Mouse (Mus musculus) kidney, postnatal 14 days (tissue): Measurements from ENCODE around the gene Urah.

Source experiments
- DNase-seq: peaks from one replicate; pipeline ENCODE4 v3.0.0; 2022; ENCODE audit warnings: mixed read lengths

Gene Urah

DNA sequence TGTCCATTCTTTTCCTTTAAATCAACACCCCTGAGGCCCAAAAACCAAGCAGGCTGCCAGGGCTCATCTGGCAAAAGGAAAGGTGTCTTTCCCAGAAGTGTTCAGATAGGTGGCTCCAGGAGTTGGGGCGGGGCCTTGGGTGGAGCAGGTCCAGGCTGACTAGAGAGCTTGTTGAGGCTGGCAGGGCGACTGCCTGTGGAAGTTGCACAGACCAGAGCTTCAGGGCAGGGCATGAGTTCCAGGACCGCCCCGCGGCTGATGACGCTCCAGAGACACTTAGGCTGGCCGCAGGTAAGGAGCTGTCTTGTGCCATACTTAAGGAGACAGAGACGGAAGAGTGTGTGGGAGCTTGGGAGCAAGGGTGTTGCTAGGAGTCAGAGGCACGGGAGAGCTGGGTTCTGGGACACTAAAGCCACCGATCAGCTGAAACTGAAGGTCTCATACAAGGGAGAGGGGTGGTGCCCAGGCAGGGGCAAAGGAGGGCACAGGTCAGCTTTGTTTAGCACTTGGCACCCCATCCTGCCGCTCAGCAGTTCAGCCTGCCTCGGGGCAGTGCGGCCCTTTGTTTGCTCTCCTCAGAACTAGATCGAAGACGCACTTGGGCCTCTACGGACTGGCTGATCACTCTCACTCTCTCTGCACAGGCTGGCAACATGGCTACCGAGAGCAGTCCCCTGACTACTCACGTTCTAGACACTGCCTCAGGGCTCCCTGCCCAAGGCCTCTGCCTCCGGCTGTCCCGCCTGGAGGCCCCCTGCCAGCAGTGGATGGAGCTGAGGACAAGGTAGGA is at the start of gene Urah:
Urah (plus strand) TSS at position 51 of the 790 bp plus-strand sequence.
- DNase-seq: no peak

DNA sequence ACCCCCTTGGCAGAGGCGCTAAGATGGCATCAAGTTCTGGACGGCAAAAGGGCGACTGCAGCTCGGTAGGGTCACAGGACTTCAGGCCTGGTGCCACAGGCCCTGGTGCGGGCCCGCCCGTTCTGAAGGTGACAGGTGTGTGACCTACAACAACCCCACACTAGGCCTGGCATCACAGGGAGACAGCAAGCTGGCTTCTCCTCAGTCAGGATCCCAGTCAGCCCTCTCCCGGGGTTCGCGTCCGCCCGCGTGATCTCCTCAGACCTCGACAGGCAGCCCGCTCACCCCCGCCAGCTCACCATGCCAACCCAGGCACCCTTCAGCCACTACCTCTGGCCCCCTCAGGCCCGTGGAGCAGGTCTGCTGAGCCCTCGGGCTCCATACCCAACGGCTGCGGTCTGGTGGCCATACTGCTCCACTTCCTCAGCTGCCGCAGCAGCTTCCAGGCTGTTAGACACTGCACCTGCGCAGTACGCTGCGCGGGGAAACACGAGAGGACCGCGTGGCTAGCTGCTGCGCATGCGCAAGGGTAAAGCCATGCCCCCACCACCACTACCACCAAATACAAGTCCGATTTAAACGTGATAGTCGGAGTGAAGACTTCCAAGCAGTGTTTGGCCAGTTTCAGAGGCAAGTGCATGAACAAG is 47.3 kb upstream of the Urah start, which contains the start of gene Syce1:
Syce1 (minus strand) TSS at position 447 of the 647 bp plus-strand sequence.
- DNase-seq: no peak

DNA sequence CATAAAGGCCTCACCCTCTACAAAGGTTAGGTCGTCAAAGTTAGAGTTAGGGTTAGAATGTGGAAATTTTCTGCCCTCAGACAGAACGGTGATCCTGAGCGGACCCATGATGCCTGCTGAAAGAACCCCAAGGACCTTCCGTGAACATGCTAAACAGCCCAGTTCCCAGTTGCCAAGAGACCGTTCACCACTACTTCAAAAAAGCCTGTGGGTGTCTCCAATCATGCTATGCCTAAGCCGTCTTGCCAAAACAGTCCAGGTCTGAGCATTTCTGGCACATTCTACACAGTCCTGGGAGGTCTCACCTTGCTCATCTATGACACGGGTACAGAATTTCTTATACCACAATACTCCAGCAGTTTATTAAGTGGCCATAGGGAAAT is 46.8 kb upstream of the Urah start:
- no peak for DNase-seq

DNA sequence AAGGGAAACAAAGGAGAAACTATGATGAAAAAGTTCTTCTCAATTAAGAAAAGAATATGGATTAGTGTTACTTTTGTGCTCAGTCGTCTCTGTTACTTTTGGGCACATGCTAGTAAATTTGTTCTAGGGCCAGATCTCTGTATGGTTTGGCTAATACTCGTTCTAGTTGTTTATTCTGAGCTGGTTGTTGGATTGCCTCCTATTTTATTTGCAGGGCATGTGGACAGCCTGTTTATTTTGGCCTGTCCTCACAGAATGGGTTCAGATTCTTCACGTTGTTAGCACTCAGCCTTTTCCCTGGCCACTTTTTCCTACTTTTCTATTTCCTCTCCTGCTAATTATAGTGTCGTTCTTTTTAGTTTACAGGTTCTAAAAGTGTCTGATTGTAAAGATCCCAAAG is 41.3 kb upstream of the Urah start:
- DNase-seq: no peak

DNA sequence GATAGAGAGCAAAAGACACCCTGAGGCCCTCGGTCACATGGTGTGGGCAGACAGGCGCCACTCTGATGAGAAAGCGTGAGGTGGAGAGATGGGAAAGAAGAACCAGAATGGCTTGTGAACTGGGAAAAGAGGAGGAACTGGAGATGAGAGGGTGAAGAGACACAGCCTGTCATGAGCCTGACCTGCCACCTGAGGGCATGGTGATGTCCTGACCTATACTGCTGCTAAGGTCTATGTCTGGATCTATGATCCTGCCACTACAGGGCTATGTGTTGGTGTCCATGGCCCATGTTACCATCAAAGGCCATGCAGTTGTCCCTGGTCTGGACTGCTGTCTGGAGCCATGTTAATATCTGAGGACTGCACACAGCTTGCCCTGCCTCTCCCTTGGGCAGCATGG is 37.2 kb upstream of the Urah start:
- DNase-seq: no peak

- DNase-seq: no peak
Observed at GRCm38 (mm10) chr7:140798212-140798611, 36.6 kb upstream of the Urah start.

DNA sequence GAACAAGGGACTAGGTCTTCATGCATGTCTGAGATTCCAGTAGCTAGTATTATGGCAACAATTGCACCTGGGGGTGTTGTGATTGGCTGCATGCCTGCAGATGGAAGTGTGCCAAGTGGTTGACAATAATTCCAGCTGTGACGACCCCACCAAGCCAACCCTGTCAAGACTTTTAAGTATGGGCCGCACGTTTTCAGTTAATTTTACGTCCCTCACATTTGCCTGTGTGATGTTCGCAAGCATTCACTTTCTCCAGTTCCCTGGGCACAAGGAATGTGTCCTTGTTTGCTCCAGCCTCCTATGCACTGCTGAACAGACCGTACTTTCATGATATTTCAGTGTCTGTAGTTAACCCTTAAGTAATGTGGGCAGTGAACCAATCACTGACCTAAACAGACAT is 32.2 kb upstream of the Urah start:
- peak; percentile 81 for DNase-seq

DNA sequence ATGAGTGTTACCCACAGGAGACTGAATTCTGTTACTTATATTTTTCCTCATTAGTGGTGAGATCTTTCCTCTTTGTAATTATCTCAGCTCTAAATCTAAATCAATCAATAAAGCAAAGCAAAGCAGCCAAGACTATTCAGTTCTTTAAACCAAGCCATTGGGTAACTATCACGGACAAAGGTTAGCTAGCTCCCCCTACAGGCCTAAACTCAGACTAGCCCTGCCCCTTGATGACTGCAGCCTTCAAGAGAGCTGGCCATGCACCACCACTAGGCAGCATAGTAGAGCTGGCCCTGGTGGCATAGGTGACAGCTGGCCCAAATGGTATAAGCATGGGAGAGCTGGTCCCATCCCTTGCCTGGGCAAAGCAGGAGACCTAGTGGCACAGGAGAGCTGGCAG is 29.1 kb upstream of the Urah start:
- DNase-seq: peak; percentile 73

GRCm38 (mm10) chr7:140810496-140810895 is 24.3 kb upstream of the Urah start:
- no peak for DNase-seq

DNA sequence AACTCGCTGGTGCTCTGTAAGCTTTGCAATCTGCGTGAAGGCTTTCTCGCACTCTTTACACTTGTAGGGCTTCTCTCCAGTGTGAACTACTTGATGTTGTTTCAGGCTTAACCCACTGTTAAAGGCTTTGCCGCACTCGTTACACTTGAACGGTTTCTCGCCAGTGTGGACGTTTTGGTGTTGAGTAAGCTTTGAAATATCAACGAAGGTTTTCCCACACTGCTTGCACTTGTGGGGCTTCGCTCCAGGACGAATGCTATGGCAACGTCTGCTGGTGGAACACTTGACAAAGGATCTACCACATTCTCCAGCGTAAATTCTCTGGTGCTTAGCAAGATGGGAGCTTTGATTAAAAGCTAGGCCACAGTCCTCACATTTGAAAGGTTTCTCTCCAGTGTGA is 23.1 kb upstream of the Urah start:
- DNase-seq: no peak

- DNase-seq: no peak
Observed at GRCm38 (mm10) chr7:140812850-140813249, 22.0 kb upstream of the Urah start.

GRCm38 (mm10) chr7:140820173-140820572 is 14.6 kb upstream of the Urah start:
- no peak for DNase-seq

DNA sequence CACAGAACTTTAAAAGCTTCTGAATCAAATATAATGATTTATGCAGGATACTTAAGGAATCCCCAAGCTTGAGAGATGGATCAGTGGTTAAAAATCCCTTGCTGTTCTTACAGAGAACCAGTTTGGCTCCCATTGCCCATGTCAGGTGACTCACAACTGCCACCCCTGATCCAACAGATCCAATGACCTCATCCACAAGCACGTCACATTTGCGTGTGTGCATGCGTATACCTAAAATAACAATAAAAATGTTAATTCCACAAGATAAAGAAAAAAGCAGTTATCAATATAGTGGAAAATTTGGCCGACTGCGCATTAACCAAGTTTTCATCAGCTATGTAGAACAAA is 13.5 kb upstream of the Urah start:
- no peak for DNase-seq

DNA sequence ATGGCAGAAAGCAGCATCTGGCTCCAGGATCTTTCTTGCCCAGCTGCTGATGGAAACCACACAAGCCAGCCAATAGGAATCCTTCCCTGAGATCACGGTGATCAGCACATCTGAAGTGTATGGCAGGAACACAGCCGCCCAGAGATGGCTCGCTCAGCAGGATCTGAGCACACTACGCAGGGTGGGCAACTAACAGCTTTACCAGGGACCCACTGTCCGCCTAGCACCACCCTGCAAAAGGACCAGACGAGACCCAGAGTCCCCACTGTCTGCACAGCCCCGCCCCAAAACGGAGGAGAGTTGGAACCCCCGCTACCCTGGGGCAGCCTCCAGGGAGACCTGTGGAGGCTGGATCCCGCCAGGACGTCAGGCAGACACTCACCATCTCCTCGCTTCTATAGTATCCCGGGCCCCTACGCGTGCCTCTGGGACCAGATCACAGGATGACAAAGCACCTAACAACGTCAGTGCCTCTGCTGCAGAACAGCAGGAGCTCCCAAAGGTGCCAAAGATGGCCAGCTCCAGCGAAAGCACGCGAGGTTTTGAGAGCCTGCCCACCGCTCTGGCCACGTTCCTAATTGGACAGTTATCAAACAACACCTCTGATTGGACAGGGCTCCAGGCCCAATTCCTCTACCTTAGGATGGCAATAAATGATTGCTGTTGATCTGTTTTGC is 13.0 kb upstream of the Urah start, which contains the start of gene Zfp941:
Zfp941 (minus strand) TSS at position 526 of the 677 bp plus-strand sequence.
- peak; percentile 45 for DNase-seq

- DNase-seq: no peak
Observed at GRCm38 (mm10) chr7:140822731-140823130, 12.1 kb upstream of the Urah start.

GRCm38 (mm10) chr7:140828171-140828881 is 6.5 kb upstream of the Urah start:
- DNase-seq: peak; percentile 77

GRCm38 (mm10) chr7:140831447-140831846 is 3.4 kb upstream of the Urah start:
- DNase-seq: no peak

DNA sequence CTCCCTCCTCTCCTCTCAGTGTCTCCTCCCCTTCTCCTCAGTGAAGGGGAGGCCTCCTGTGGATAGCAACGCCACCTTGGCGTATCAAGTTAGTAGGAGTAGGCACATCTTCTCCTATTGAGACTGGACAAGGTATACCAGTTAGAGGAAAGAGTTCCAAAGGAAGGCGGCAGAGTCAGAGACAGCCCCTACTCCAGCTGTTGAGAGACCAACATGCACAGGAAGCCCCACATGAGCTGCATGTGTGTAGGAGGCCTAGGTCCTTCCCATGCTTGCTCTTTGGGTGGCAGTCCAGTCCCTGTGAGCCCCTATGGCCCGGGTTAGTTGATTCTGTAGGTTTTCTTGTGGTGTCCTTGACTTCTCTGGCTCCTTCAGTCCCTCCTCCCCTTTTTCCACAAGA is 1.5 kb upstream of the Urah start:
- no peak for DNase-seq

DNA sequence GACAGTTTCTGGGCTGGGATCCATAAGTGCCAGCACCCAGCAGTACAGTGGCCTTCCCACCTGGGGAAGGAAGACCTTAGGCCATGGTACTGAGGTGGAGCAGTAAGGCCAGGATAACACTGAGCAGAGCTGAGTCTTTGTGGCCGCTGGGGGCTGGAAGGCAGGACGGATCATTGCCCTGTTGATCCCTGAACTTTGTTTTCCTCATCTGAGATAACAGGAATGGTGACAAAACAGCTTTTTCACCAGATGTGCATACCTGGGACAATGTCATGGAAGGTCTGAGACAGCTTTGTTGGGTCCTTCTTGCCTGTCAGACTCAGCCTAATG is 905 bp downstream of the Urah start:
- no peak for DNase-seq

DNA sequence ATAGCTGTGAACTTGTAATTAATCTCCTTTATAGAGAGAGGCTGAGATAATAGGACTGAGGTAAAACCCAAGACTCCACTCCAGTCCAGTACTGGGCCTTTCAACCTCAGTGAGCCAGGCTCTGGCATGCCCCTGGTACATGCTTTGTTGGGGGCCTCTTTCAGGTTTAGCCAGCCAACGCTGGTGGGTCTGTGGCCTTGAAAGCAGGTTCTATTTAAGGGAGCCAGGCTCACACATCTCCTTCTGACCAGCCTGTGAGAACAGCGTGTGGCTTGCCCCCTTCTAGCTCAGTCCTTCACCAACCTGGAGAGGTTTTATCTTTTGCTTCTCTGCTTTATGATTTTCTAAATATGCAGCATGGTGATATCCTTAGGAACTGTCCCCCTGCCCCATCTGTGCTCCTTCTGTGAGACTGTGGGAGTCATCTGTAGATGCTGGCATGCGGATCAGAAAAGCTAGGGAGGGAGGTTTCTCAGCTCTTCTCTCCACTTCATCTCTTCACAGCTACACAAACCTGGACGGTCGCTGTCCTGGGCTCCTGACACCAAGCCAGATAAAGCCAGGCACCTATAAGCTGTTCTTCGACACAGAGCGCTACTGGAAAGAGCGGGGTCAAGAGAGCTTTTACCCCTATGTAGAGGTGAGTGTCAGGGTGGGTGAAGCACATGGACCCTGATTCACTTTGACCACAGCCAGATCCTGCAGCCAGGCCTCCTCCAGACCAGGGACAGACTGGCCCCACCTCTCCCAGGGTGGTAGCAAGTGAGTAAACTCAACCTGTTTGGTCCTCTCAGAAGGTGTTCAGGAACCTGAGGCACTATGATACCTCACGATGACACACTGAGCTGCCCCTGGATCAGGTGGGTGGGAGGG is 1.7 kb downstream of the Urah start:
- DNase-seq: no peak

DNA sequence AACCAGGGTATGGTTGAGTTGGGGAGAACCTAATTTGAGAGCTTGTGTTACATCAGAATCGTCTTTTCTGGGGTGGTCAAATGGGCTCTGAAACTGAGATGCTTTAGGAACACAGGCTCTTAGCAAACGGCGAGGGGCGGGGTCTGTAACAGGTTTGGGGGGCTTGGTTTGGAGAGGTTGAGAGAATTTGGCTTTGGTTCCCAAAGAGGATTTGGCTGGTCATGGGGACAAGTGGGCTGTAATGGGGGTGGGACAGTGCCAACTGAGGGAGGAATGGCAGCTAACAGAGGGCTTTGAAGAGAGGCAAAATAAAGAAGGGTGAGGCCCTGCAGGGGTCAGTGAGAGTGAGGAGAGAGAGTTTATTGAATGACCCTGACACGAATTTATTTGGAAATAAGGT is 4.7 kb downstream of the Urah start:
- no peak for DNase-seq
